In genomic region chrX:36939806-36940413, GRCm38 (mm10) we compare ENCODE assay signal across 8 mouse cellular contexts. TPM values are rescaled to one million over a fixed set of nuclear protein-coding genes. Genes with fewer than 3 reads are reported as not detected.
A peak's percentile ranks its signal among the peaks of the same experiment; 100 is the strongest.
DNase-seq lines count a peak whose midpoint lies in the region.

No protein-coding gene starts in this region.

- WGBS in large intestine, adult 2 months: 38% methylated on average over 4 of the region's 4 CpGs

- peak; percentile 49 to 87 for DNase-seq in adrenal gland, adult (ENCODE audit: inconsistent age in 2 of 2, low spot score in 1 of 2)
- no peak for DNase-seq in adrenal gland, postnatal 25 days
- DNase-seq in retina, postnatal 1 day: peak; percentile 1
- DNase-seq in retina, embryonic 14.5 days (ENCODE audit: low spot score): no peak
- peak; percentile 46 for DNase-seq in heart, adult 8-10 months (ENCODE audit: low spot score)
- DNase-seq in large intestine, adult 2 months (ENCODE audit: low read depth, low spot score): peak; percentile 1
- DNase-seq in testis, postnatal 14 days (ENCODE audit: low spot score): peak; percentile 13
- no peak for DNase-seq in embryo, embryonic 11 days

RNA-seq across cellular contexts. Expression of gene Nkrf, which starts 37.2 kb away (rescaled TPM):
- total RNA-seq in adrenal gland, postnatal 25 days (2021): 10.0 and 10.1 TPM in 2 replicates
- total RNA-seq in heart, adult 8-10 months (2022): 1 to 10 TPM; 3.2 to 4.2 (median 3.5) TPM
- polyA plus RNA-seq in large intestine, adult 2 months (2012; rRNA removed): 0.84 and 0.95 TPM in 2 replicates

RNA-seq across cellular contexts. Expression of gene Sept6, which starts 51.7 kb away (rescaled TPM):
- total RNA-seq in adrenal gland, postnatal 25 days (2021): 15.7 and 23.0 TPM in 2 replicates
- 1 to 10 TPM; 2.4 to 6.1 (median 3.7) TPM for total RNA-seq in heart, adult 8-10 months (2022)
- 4.9 and 12.1 TPM in 2 replicates for polyA plus RNA-seq in large intestine, adult 2 months (2012; rRNA removed)

Comparison
In these comparisons a context has a peak if more than half of its experiments do, and no peak if none do; other contexts are left out.
1. DNase-seq: peak in adrenal gland, adult (2 of 2), retina, postnatal 1 day (single experiment), heart, adult 8-10 months (single experiment), large intestine, adult 2 months (single experiment) and testis, postnatal 14 days (single experiment); none in adrenal gland, postnatal 25 days (single experiment), retina, embryonic 14.5 days (single experiment) and embryo, embryonic 11 days (single experiment).